22 mouse cellular contexts compared by ENCODE assay signal in the genomic region with DNA sequence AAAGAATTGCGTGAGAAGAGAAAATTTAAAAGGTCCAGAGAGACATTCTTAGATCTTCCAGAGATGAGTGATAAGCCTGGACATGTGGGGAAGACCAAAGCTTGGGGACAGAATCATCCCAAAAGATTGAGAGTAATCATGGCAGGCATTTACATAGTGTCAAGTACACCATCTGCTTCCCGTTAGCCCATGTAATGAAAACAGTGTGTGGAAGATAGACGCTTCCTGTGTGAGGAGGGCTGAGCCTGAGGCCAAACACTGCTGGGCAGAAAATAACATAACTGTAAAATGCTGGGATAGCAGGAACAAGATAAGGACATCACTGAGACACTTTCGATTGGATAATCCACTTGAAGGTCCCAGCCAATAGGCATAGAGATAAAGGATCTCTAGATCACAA.
DNase-seq lines count a peak whose midpoint lies in the region; ATAC-seq lines count a peak whose summit lies in the region.
"Had no signal": no experiment of that assay in that cellular context is flagged by ENCODE, and none has a peak within 500 bp of the region (broad histone marks: within the 10 kb centered on the region; RNA-seq: fewer than 3 reads in every experiment).

No protein-coding gene starts in this region.

- peak; percentile 41 for DNase-seq in neural tube, embryonic 10.5 days (ENCODE audit: extremely low spot score, low spot score)
- DNase-seq in embryonic facial prominence, embryonic 10.5 days (ENCODE audit: low spot score), result peak; percentile 61
- DNase-seq in limb, embryonic 10.5 days (ENCODE audit: low spot score), result peak; percentile 63
- DNase-seq in gastrocnemius, postnatal 14 days, result no peak
- DNase-seq in thymus, postnatal 36 days, result no peak
- no peak for DNase-seq in left cerebral cortex, adult 9 months (ENCODE audit: low spot score in 2 of 2)
- DNase-seq: adrenal gland, postnatal 10 days; cerebellum, adult 9-10 months; gastrocnemius, postnatal 36 days; heart, postnatal 10 days; kidney, adult 8-10 months; kidney, postnatal 10 days; liver, embryonic 13.5 days; lung, adult 2 months; retina, postnatal 1 day had no signal

- H3K27me3 ChIP-seq in neural tube, embryonic 15.5 days (replicated peaks), result no peaks in the 10 kb centered on the region
- no peaks in the 10 kb centered on the region for H3K27me3 ChIP-seq in embryonic facial prominence, embryonic 10.5 days (replicated peaks; ENCODE audit: low read depth, poor library complexity, severe bottlenecking)
- no peaks in the 10 kb centered on the region for H3K27me3 ChIP-seq in limb, embryonic 10.5 days (ENCODE audit: low read depth, poor library complexity, severe bottlenecking)
- H3K27me3 ChIP-seq: hindbrain, embryonic 15.5 days; intestine, embryonic 15.5 days; limb, embryonic 12.5 days; liver, embryonic 13.5 days; midbrain, embryonic 13.5 days had no signal

- ATAC-seq in neural tube, embryonic 15.5 days (ENCODE audit: low FRiP score), result no peak
- ATAC-seq: forebrain, embryonic 16.5 days; intestine, embryonic 15.5 days; midbrain, embryonic 13.5 days had no signal

- no peaks in the 10 kb centered on the region for H3K36me3 ChIP-seq in neural tube, embryonic 15.5 days
- no peaks in the 10 kb centered on the region for H3K36me3 ChIP-seq in embryonic facial prominence, embryonic 10.5 days (replicated peaks)
- no peaks in the 10 kb centered on the region for H3K36me3 ChIP-seq in limb, embryonic 10.5 days
- H3K36me3 ChIP-seq: forebrain, embryonic 10.5 days; hindbrain, embryonic 15.5 days; intestine, embryonic 15.5 days; limb, embryonic 12.5 days; liver, embryonic 13.5 days; midbrain, embryonic 13.5 days had no signal

- H3K27ac ChIP-seq in neural tube, embryonic 15.5 days (replicated peaks), result no peak overlapping the region
- no peak overlapping the region for H3K27ac ChIP-seq in embryonic facial prominence, embryonic 10.5 days (replicated peaks)
- H3K27ac ChIP-seq in limb, embryonic 10.5 days, result no peak overlapping the region
- H3K27ac ChIP-seq: forebrain, embryonic 10.5 days; hindbrain, embryonic 15.5 days; intestine, embryonic 15.5 days; limb, embryonic 12.5 days; liver, embryonic 13.5 days; midbrain, embryonic 13.5 days had no signal

- WGBS in neural tube, embryonic 15.5 days, result 63% methylated on average over 4 of the region's 4 CpGs
- 46% methylated on average over 4 of the region's 4 CpGs for WGBS in embryonic facial prominence, embryonic 10.5 days
- WGBS in limb, embryonic 10.5 days, result 45% methylated on average over 4 of the region's 4 CpGs

- no peak overlapping the region for H3K9ac ChIP-seq in neural tube, embryonic 15.5 days (replicated peaks)
- H3K9ac ChIP-seq: hindbrain, embryonic 15.5 days; intestine, embryonic 15.5 days; limb, embryonic 12.5 days; liver, embryonic 13.5 days; midbrain, embryonic 13.5 days had no signal

- H3K4me1 ChIP-seq in neural tube, embryonic 15.5 days, result no peaks in the 10 kb centered on the region
- H3K4me1 ChIP-seq in embryonic facial prominence, embryonic 10.5 days, result peaks cover 6% of the 10 kb centered on the region; the same call in 1 of the 2 replicates
- H3K4me1 ChIP-seq in limb, embryonic 10.5 days, result peaks cover 14% of the 10 kb centered on the region
- H3K4me1 ChIP-seq: forebrain, embryonic 10.5 days; intestine, embryonic 15.5 days; liver, embryonic 13.5 days; midbrain, embryonic 13.5 days had no signal

- H3K9me3 ChIP-seq in neural tube, embryonic 15.5 days (replicated peaks), result no peaks in the 10 kb centered on the region
- H3K9me3 ChIP-seq in embryonic facial prominence, embryonic 10.5 days, result peaks cover 6% of the 10 kb centered on the region; the same call in 1 of the 2 replicates
- H3K9me3 ChIP-seq in limb, embryonic 10.5 days (replicated peaks), result no peaks in the 10 kb centered on the region
- H3K9me3 ChIP-seq: hindbrain, embryonic 15.5 days; intestine, embryonic 15.5 days; midbrain, embryonic 13.5 days had no signal

- intact Hi-C loops in gastrocnemius, postnatal 14 days (cut with DNase I; ENCODE audit: low total_unique reads), result no loop called here

- no peak overlapping the region for H3K4me3 ChIP-seq in neural tube, embryonic 15.5 days (replicated peaks)
- H3K4me3 ChIP-seq in embryonic facial prominence, embryonic 10.5 days, result no peak overlapping the region
- H3K4me3 ChIP-seq in limb, embryonic 10.5 days, result no peak overlapping the region
- H3K4me3 ChIP-seq: forebrain, embryonic 10.5 days; hindbrain, embryonic 15.5 days; intestine, embryonic 15.5 days; limb, embryonic 12.5 days; liver, embryonic 13.5 days; midbrain, embryonic 13.5 days had no signal

- H3K4me2 ChIP-seq in neural tube, embryonic 15.5 days, result no peak overlapping the region
- H3K4me2 ChIP-seq: hindbrain, embryonic 15.5 days; intestine, embryonic 15.5 days; limb, embryonic 12.5 days; liver, embryonic 13.5 days; midbrain, embryonic 13.5 days had no signal

Comparison
In these comparisons a context has a peak if more than half of its experiments do, and no peak if none do; other contexts are left out.
1. DNase-seq: peak in neural tube, embryonic 10.5 days (single experiment), embryonic facial prominence, embryonic 10.5 days (single experiment) and limb, embryonic 10.5 days (single experiment); none in gastrocnemius, postnatal 14 days (single experiment), thymus, postnatal 36 days (0 of 2) and left cerebral cortex, adult 9 months (0 of 2).